Mouse (Mus musculus) retina, adult 2 months (tissue): Measurements from ENCODE around the gene Cdk5.

Experiments used
- DNase-seq: peaks from one replicate; pipeline ENCODE4 v3.0.0-alpha.2; 2012; ENCODE audit warnings: low read depth, low spot score

Cdk5 gene

DNA sequence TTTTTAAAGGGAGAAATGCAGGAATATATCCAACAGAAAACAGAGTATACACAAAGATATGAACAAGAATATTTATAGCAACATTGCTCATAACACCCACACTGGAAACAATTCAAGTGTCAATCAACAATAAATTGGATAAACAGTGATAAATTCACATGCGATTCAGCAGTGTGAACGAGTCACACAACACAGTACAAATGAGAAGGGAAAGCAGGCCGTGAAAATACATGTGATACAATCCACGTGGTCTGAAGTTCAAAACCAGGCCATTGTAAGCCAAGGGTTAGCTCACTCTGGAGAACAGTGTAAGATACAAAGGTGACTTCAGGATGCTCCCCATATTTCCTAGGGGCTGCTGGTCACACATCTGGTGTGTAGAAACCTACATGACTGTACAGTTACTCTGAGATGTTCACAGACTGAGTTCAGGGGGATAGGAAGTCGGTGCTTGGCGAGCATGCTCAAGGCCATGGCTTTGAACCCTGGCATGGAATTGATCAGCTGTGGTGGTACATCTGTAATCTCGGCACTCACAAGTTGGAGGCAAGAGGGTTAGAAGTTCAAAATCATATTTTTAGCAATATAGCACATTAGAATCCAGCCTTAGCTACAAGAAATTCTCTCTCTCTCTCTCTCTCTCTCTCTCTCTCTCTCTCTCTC, 48.5 kb downstream of the Cdk5 start:
- DNase-seq, result no peak

DNA sequence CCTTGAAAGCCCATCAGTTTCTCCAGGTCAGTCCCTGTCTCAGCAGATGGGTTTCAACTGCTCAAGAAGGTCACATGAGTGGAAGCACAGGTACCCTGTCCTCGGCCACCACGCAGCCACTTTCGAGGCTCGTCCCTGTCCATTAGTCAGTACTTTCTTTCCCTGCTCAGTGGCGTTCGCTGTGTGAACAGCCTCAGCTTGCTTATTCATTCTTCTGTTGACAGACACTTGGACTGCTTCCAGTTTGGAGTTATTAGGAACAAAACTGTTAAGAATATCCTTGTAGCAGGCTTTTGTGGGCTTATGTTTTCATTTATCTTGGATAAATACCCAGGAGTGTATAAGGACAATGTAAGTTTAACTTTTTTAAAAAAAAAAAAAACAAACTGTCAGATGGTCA, 49.1 kb downstream of the Cdk5 start:
- DNase-seq, result no peak

DNA sequence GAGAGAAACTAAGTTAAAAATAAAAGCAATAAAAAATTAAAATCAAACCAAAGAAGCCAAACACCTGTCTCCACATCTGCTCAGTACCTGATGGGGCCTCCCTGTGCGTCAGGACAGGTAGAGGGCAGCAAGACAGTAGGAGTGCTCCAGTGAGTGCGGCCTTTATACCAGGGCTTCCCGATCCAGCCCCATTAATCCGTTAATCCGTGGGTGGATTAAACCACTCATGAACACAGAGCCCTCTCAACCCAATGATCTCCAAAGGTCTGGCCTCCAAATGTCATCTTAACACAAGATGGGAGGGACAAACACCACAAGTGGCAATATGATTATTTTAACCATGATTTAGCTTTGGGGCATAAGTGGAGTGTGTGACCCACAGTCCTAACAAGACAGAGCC, 49.5 kb downstream of the Cdk5 start:
- peak; percentile 62 for DNase-seq

DNA sequence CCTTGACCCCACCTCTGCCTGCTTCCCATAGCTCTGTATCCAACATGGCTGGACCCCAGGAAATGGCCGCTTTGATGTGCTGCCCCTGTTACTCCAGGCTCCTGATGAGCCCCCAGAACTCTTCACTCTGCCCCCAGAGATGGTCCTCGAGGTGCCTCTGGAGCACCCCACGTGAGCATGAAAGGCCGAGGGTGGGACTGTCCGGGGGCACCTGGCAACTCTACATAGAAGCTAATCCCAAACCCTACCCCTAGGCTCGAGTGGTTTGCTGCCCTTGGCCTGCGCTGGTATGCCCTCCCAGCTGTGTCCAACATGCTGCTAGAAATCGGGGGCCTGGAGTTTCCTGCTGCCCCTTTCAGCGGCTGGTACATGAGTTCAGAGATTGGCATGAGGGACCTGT, 53.6 kb downstream of the Cdk5 start:
- no peak for DNase-seq
